Mouse (Mus musculus) spleen, adult 2 months (tissue): ENCODE measurements around the gene Olfr462. TPM values are rescaled to one million over a fixed set of nuclear protein-coding genes. Genes with fewer than 3 reads are reported as not detected.

Experiments used
- DNase-seq, 2 experiments: peaks; one replicate each; pipeline versions ENCODE4 v3.0.0 to v3.0.0-alpha.2; 2012 to 2021; ENCODE audit warnings: low spot score in 2 of 2, low read depth in 1 of 2
- H3K27ac ChIP-seq: fragments of 200-500 bp; 2 replicates; pipeline ENCODE4 v1.5.1; 2012; ENCODE audit warnings: low read length, inconsistent platforms; ENCODE audit not compliant: insufficient read depth
- H3K27me3 ChIP-seq: fragments of 200-500 bp; 2 replicates; pipeline ENCODE4 v1.6.1; 2012; ENCODE audit warnings: mild to moderate bottlenecking, moderate library complexity, low read length, inconsistent platforms; ENCODE audit not compliant: control insufficient read depth, insufficient read depth
- H3K36me3 ChIP-seq: fragments of 200-500 bp; 2 replicates; pipeline ENCODE4 v1.6.1; 2012; ENCODE audit warnings: mild to moderate bottlenecking, low read length, inconsistent platforms; ENCODE audit not compliant: control insufficient read depth, insufficient read depth
- H3K4me1 ChIP-seq: fragments of 200-500 bp; 2 replicates; pipeline ENCODE4 v1.6.1; 2011; ENCODE audit warnings: inconsistent platforms; ENCODE audit not compliant: control insufficient read depth, insufficient read depth, insufficient read length
- H3K4me3 ChIP-seq: fragments of 200-500 bp; 2 replicates; pipeline ENCODE4 v1.5.1; 2011; ENCODE audit warnings: mild to moderate bottlenecking, inconsistent platforms; ENCODE audit not compliant: insufficient read depth, insufficient read length; ENCODE audit errors: extremely low read depth
- CTCF ChIP-seq: fragments of 200-500 bp; IDR thresholded peaks from 2 replicates; pipeline ENCODE4 v1.5.1; 2011; ENCODE audit warnings: mild to moderate bottlenecking, inconsistent platforms; ENCODE audit not compliant: insufficient read depth, insufficient read length, insufficient replicate concordance; ENCODE audit errors: extremely low read depth
- POLR2A ChIP-seq: fragments of 200-500 bp; IDR thresholded peaks from 2 replicates; pipeline ENCODE4 v1.6.1; 2011; ENCODE audit warnings: low read depth, low read length, inconsistent platforms
- WGBS: fragments of 180-500 bp; shearing (Covaris S2); methylation state at CpG from one replicate; pipeline ENCODE4 v1.1.7; 2018; 5-methylcytosine and 5-hydroxymethylcytosine counted together
- polyA plus RNA-seq: library from polyadenylated mRNA; depleted of rRNA; stranded (reverse); fragments of >200 nt; gene quantifications from 2 replicates; pipeline ENCODE4 v1.2.3, GENCODE M21; 2012

The Olfr462 gene
- polyA plus RNA-seq, 1 experiment: not detected

GRCm38 (mm10) chr11:87897287-87897686 is 5.2 kb upstream of the Olfr462 start, which contains the start of gene Olfr463:
Gene Olfr463 (minus strand): TSS chr11:87897387.
- DNase-seq: no peak
- no peak within 1 kb of the TSS for H3K4me3 ChIP-seq
- no peak within 1 kb of the TSS for H3K27ac ChIP-seq
- no peaks in the 10 kb centered on the region; the same call in none of the 2 replicates for H3K27me3 ChIP-seq
- no peaks in the 10 kb centered on the region for H3K4me1 ChIP-seq
- TF ChIP-seq CTCF (no peak), POLR2A (no peak)
- no peaks in the 10 kb centered on the region for H3K36me3 ChIP-seq

DNA sequence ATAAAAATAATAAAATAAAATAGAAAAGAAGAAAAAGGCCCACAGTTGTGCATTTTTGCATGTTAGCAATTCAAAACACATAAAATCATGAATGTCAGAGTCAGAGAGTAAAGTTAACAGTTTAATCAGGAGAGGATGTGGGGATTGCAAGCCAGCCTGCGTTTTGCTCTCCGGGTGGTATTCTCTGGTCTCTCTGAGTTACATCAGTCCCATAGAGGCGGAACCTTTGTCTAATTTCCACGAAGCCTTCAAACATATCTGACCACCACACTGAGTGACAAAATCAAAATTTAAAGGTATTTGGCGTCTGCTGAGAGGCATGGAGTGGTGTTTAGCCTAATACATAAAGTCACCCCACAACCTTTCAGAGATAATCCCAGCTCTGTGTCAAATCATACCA is 7.2 kb downstream of the Olfr462 start:
- no peak overlapping the region for H3K27ac ChIP-seq
- 81% methylated on average over 5 of the region's 5 CpGs for WGBS
- no peak for DNase-seq
- no peaks in the 10 kb centered on the region for H3K4me1 ChIP-seq
- no peaks in the 10 kb centered on the region for H3K27me3 ChIP-seq
- H3K4me3 ChIP-seq: no peak overlapping the region
- no peaks in the 10 kb centered on the region for H3K36me3 ChIP-seq
- TF ChIP-seq POLR2A (no peak), CTCF (no peak)

GRCm38 (mm10) chr11:87883493-87883892 is 8.6 kb downstream of the Olfr462 start:
- Histone ChIP-seq H3K4me3 (no peak overlapping the region), H3K36me3 (no peaks in the 10 kb centered on the region), H3K4me1 (no peaks in the 10 kb centered on the region), H3K27ac (no peak overlapping the region), H3K27me3 (no peaks in the 10 kb centered on the region)
- DNase-seq: no peak
- 44% methylated on average over 5 of the region's 5 CpGs for WGBS
- TF ChIP-seq POLR2A (no peak), CTCF (peak; percentile 5; the same call in 1 of the 2 replicates)

GRCm38 (mm10) chr11:87881714-87882113 is 10.4 kb downstream of the Olfr462 start:
- Histone ChIP-seq H3K27ac (no peak overlapping the region), H3K4me1 (no peaks in the 10 kb centered on the region), H3K36me3 (no peaks in the 10 kb centered on the region), H3K27me3 (no peaks in the 10 kb centered on the region), H3K4me3 (no peak overlapping the region)
- DNase-seq: no peak
- TF ChIP-seq CTCF: no peak
- no peak for TF ChIP-seq POLR2A
- 67% methylated on average over 4 of the region's 4 CpGs for WGBS

- WGBS: 68% methylated on average over 9 of the region's 9 CpGs
- Histone ChIP-seq H3K36me3 (no peaks in the 10 kb centered on the region), H3K27ac (no peak overlapping the region), H3K27me3 (no peaks in the 10 kb centered on the region), H3K4me3 (no peak overlapping the region), H3K4me1 (no peaks in the 10 kb centered on the region)
- TF ChIP-seq POLR2A (no peak), CTCF (no peak)
- DNase-seq: no peak
Measured at GRCm38 (mm10) chr11:87879826-87880225, 12.2 kb downstream of the Olfr462 start.

- WGBS: 81% methylated on average over 6 of the region's 6 CpGs
- no peak for DNase-seq
- TF ChIP-seq CTCF (no peak), POLR2A (no peak)
- Histone ChIP-seq H3K27me3 (no peaks in the 10 kb centered on the region; the same call in 1 of the 2 replicates), H3K4me3 (no peak within 1 kb of the TSS), H3K27ac (no peak within 1 kb of the TSS), H3K4me1 (no peaks in the 10 kb centered on the region), H3K36me3 (no peaks in the 10 kb centered on the region)
Measured at GRCm38 (mm10) chr11:87875436-87875835, 16.6 kb downstream of the Olfr462 start, which contains the start of gene Epx. Gene Epx (minus strand): TSS chr11:87875536.

DNA sequence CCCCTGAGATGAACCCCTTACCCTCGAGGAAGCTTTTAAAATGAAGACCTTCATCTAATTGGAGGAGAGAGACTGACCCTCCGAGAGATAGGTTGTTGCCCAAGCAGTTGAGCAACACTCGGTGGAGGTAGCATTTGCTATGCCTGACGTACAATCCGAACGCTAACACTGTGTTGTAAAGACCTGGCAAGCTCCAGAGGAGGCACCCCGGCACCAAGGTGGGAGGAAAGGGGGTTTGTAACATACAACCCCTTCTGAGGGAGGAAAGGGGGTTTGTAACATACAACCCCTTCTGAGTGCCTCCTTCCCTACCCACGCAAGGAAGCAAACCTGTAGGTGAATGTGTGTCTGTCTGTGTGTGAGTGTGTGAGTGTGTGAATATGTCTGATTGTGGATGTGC is 20.3 kb downstream of the Olfr462 start:
- Histone ChIP-seq H3K4me3 (no peak overlapping the region), H3K27ac (no peak overlapping the region), H3K4me1 (no peaks in the 10 kb centered on the region), H3K27me3 (no peaks in the 10 kb centered on the region; the same call in 1 of the 2 replicates), H3K36me3 (no peaks in the 10 kb centered on the region)
- DNase-seq: no peak
- TF ChIP-seq CTCF: no peak
- no peak for TF ChIP-seq POLR2A
- 72% methylated on average over 8 of the region's 8 CpGs for WGBS
